Mouse (Mus musculus) olfactory bulb, adult 2 months (tissue): ENCODE measurements around the gene Ngb.

ENCODE experiments used
- CTCF ChIP-seq: fragments of 200-500 bp; IDR thresholded peaks from 2 replicates; pipeline ENCODE4 v1.5.1; 2012; ENCODE audit warnings: low read depth, mild to moderate bottlenecking, low read length, moderate library complexity; ENCODE audit not compliant: insufficient read depth
- POLR2A ChIP-seq: fragments of 200-500 bp; IDR thresholded peaks from 2 replicates; pipeline ENCODE4 v1.6.1; 2012; ENCODE audit warnings: mild to moderate bottlenecking, low read depth, low read length, moderate library complexity; ENCODE audit not compliant: insufficient read depth

GRCm38 (mm10) chr12:87093671-87094070 is 8.7 kb downstream of the Ngb start:
- no peak for TF ChIP-seq CTCF
- no peak for TF ChIP-seq POLR2A
